Mouse (Mus musculus): ENCODE data around the gene Fam19a2. TPM values are rescaled to one million over a fixed set of nuclear protein-coding genes. Genes with fewer than 3 reads are reported as not detected.

The Fam19a2 gene
- total RNA-seq, 2 experiments from 2014 or later: 66.6 to 74.9 TPM

DNA sequence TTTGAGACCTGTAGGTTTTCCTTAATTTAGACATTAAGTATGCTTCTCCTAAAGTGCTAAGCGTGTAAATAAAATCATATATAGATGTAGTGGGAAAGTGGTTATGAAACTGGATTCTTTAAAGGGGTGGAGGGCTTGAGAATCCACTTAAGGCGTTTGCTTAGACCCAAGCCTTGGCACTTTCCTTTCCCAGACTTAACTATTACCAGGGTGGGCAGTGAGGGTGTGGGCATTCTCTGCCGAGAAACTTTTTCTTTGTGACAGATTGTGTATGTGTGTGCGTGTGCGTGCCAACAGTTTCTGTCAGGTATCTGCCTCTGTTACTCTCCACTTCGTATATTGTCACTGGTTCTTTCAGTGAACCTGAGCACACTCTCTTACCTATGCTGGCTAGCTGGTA lies 257.4 kb downstream of the Fam19a2 start:
- intact Hi-C loops (cut with DNase I): no loop called here
- DNase-seq (ENCODE audit: low spot score in 2 of 2): no peak

- intact Hi-C loops (cut with DNase I): no loop called here
- no peak for DNase-seq (ENCODE audit: low spot score in 2 of 2)
Measured at GRCm38 (mm10) chr10:123525424-123525823, 261.6 kb downstream of the Fam19a2 start.

DNA sequence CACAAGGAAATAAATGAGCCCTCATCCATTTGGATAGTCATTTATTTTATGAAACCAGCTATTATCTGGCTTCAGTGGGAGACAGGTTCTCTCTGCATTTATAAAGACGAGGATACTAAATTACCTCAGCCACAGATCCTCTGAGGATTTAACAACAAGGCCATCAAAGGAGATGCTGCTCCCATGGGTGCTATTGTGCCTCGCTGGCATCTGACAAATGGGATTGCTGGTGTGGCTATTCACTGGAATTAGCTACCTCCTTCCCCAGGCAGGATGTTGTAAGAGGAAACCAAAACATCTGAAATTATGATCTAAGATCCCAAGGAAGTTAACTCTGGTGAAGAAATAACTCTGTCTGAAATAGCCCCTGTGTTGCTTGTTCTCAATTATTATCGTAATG lies 262.3 kb downstream of the Fam19a2 start:
- no peak for DNase-seq (ENCODE audit: low spot score in 2 of 2)
- intact Hi-C loops (cut with DNase I): no loop called here

DNA sequence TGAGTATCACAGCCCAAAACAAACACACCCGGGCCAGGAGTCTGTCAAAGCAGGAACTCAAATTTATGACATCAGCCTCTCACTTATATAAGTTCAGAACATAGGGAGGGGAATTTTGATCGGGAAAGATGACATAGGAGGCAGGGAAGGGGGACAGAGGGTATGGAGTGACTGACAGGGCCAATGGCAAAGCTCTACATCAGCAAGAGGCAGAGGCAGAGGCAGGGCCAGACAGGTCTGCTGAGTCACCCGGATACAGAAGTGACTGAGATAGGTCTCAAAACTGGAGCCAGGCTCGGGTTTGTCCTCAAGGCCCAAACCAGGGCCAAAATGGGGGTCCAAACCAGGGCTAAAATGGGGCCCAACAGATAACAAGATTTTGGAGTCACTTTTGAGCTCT lies 272.3 kb downstream of the Fam19a2 start:
- no peak for DNase-seq (ENCODE audit: low spot score in 2 of 2)
- intact Hi-C loops (cut with DNase I): no loop called here

DNA sequence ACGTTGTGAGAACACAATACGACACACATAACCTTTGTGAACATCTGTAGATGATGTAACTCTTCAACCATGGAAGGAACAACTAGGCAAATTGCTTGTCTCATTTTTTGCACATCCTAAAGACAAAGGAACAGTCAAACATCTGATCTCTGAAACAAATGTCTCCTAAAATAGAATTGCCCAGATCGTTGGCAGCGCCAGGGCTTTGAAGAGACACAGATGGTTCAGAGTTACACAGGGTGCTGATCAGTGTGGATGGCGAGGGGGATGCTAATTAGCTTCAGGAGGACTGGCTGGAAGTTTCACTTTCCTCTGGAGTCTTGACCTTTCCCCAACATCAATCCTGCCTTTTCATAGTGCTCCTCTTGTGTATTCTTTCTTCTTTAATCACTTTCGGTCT lies 284.6 kb downstream of the Fam19a2 start:
- DNase-seq (ENCODE audit: low spot score in 2 of 2): no peak
- intact Hi-C loops (cut with DNase I): no loop called here

GRCm38 (mm10) chr10:123567677-123568076 lies 303.9 kb downstream of the Fam19a2 start:
- DNase-seq (ENCODE audit: low spot score in 2 of 2): no peak
- intact Hi-C loops (cut with DNase I): no loop called here

DNA sequence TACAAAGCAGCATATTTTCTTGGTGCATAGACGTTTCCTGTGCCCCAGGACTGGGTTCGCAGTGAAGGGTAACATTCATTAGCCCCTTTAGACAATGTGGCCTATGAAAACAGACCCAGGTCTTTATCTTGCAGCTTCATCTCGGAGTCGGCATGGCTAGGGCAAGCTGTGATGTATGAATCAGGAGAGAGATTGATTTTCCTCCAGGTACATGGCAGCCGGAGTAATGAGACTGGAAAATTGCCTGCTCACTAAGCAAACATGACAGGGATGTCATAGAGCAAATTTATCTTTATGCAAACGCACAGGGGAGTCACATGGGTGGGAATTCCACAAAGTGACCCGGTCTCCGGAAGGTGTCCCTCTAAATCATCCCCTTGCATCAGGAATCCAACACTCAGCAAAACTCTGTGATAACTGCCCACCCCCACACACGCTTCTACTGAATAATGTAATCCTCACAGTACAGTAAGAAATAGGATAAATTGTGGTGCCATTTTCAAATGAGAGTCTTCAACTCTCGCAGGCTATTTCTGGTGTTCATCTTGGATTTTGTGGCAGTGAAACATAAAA lies 306.9 kb downstream of the Fam19a2 start:
- intact Hi-C loops (cut with DNase I): no loop called here
- no peak for DNase-seq (ENCODE audit: low spot score in 2 of 2)

DNA sequence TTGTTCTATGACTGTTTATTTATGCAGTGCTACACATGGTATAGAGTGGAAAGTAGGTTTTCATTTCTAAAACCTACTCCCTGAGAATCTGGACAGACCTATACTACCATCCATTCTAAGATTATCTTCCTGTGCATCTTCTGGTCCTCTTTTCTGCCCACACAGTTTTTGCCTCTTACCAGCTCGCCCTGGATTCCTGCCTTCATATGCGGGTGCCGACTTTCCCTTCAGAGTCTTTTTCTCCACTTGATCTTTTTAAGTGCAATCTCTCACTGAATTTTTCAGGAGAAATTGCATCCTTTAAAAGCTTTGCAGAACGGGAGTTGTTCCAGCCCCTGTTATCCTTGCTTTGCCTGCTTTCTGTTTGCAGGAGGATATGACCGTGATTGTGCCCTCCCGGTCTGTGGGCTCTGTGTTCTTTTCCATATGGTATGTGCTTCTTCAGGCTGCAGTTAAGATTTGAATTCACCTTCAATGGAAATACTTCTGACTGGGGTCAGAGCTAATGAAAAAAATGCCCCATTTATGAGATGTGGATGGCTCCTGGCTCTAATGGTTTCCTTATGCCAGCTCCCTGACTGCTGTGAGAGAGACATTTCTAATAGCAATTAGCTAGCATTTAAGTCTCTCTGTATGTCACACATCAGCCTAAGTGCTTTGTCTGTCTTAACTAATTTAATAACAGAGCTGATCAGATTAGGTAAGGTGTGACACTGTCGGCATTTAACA lies 308.7 kb downstream of the Fam19a2 start:
- intact Hi-C loops (cut with DNase I): no loop called here
- peak; percentile 38 to 39 for DNase-seq (ENCODE audit: low spot score in 2 of 2)

- no peak for DNase-seq (ENCODE audit: low spot score in 2 of 2)
- intact Hi-C loops (cut with DNase I): no loop called here
Measured at GRCm38 (mm10) chr10:123577823-123578222, 314.0 kb downstream of the Fam19a2 start.

DNA sequence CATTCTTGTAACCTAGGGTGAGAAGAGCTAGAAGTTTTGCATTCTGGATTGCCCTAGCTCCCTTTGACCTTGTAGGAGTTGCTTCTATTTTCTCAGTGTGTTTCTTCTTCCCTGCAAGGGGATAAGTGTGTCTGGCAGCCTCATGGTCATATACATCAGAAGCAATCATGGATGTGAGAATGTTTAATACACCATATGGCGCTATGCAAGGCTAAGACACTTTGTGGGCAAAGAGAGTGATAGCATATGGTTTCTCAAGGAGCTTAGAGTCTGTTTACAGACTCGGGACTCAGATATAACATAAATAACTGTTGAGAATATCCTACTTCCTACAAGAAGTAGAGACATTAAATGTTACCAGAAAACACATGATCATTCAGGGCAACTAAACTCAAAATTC lies 315.2 kb downstream of the Fam19a2 start:
- intact Hi-C loops (cut with DNase I): no loop called here
- no peak for DNase-seq (ENCODE audit: low spot score in 2 of 2)

DNA sequence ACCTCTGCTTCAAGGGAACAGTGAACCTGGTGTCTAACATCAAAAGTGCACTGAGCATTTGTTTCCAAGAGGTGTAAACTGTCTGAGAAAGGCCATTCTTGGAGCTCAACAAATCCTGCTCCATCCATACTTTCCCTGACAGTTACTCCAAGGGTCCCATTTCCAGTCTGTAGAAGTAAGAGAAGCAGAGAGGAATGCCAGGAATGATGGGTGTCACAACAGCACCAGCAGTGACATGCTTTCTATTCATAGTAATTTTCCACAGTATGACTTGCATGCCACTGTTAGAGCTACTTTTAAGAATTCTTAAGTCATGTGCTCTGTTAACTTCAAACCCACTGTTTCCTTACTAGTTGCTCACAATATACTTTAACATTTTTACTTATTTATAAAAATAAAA lies 331.2 kb downstream of the Fam19a2 start:
- no peak for DNase-seq (ENCODE audit: low spot score in 2 of 2)
- intact Hi-C loops (cut with DNase I): no loop called here

DNA sequence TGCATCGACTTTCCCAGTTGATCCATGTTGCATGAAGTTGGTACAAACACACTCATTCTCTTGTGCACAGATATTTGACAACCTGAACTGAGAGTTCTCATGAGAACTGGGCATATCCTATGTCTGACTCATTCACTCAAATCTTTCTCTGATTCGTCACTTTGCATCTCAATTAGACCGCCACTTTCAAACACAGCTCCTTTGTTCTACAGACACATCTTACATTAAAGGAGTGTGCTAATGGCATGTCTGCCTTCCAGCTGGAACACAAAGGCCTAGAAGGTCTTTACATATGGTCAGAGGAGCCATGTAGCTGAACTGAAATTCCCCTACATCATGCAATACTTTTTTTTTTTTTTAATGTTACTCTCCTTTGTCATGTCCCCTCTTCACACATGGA lies 333.3 kb downstream of the Fam19a2 start:
- DNase-seq (ENCODE audit: low spot score in 2 of 2): no peak
- intact Hi-C loops (cut with DNase I): no loop called here

- intact Hi-C loops (cut with DNase I): no loop called here
- DNase-seq (ENCODE audit: low spot score in 2 of 2): no peak
Measured at GRCm38 (mm10) chr10:123605671-123606070, 341.9 kb downstream of the Fam19a2 start.

DNA sequence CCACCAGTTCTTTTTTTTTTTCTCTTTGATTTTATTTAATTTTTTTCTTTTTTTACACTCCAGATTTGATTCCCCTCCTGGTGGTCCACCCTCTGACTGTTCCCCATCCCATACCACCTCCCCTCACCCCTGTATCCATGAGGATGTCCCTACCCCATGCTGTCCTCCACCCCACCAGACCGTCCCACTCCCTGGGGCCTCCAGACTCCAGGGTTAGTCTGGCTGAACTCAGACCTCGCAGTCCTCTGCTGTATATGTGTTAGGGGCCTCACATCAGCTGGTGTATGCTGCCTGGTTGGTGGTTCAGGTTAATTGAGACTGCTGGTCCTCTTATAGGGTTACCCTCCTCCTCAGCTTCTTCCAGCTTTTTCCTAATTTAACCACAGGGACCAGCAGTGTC lies 362.9 kb downstream of the Fam19a2 start:
- intact Hi-C loops (cut with DNase I): no loop called here
- DNase-seq (ENCODE audit: low spot score in 2 of 2): no peak

- no peak for DNase-seq (ENCODE audit: low spot score in 2 of 2)
- intact Hi-C loops (cut with DNase I): no loop called here
Measured at GRCm38 (mm10) chr10:123629248-123629744, 365.5 kb downstream of the Fam19a2 start.

- no peak for DNase-seq (ENCODE audit: low spot score in 2 of 2)
- intact Hi-C loops (cut with DNase I): no loop called here
Measured at GRCm38 (mm10) chr10:123632029-123632428, 368.2 kb downstream of the Fam19a2 start.

DNA sequence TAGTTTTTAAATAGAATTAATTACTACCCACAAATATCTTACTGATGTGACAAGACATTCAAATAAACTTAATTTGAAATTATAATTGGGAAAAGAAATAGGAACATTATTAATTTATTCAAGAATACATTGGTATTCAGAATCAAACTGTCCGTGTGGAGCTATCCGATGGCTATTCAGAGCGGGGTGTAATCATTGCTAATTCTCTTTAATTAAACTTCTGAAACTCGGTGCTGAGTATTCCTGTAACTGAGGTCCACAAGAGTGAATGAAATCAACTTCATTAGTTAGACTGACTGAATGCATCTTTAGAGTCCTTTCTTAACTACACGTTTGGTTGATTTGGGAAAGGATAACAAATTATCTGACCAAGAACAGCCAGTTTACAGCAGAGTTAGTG lies 372.9 kb downstream of the Fam19a2 start:
- intact Hi-C loops (cut with DNase I): no loop called here
- DNase-seq (ENCODE audit: low spot score in 2 of 2): no peak

GRCm38 (mm10) chr10:123637496-123637895 lies 373.7 kb downstream of the Fam19a2 start:
- intact Hi-C loops (cut with DNase I): no loop called here
- no peak for DNase-seq (ENCODE audit: low spot score in 2 of 2)

DNA sequence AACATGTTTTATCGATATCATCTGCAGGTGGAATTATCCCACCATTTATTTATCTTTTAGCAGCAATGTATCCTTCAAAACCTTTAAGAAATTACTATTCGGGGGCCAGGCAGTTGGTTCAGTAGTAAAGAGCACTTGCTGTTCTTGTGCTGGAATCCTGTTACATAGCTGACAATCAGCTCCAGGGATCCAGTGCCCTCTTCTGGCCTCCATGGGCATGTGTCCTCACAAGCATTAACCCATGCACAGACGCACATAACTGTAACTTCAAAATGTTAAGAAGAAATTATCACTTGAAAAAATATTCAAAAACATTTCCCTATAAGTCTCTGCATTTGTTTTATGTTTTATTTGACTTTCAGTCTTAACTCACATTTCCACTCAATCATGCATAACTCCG lies 381.8 kb downstream of the Fam19a2 start:
- intact Hi-C loops (cut with DNase I): no loop called here
- DNase-seq (ENCODE audit: low spot score in 2 of 2): no peak

DNA sequence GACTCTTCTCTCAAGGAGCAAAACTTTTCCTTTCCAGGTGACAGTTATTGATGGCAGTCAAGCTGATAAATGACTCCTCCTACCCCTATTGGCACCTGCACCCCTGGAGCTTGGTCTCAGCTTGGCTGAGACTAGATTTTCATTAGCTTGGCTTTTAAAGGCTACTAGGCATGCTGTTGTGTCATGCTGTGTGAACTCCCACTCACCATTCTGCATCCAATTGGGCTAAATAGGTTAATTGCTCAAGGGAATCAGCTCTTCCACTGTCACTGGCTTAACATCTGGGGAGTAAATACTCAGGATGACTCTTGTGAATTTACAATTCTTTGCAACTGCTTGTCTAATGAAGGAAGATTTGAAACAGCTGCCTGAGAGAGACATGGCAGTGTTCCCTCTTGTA lies 407.4 kb downstream of the Fam19a2 start:
- intact Hi-C loops (cut with DNase I): no loop called here
- no peak for DNase-seq (ENCODE audit: low spot score in 2 of 2)

DNA sequence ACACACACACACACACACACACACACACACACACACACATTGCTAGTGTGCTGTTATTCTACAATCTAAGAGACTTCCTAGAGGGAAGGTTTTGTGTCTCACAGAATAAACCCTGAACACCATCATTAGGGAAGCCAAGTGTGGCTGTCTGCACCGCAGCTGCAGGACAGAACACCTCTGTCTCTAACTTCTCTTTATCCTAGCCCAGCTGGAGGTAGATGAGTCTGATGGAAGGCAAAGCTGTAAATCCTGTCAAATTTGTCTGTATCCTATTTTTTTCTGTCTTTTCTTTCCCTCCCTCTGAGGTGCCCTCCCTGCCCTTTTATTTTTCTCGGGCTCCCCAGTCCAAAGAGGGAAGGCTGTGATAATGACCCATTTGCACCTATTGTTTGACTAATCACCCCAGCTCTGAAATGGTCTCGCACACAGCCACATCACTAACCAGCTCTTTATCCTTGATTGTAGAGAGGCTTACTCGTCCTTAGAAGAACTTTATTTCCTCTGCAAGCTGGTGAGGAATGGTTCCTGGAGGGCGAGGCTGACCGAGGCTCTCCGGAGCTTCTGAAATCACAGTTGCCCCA lies 414.6 kb downstream of the Fam19a2 start:
- intact Hi-C loops (cut with DNase I): no loop called here
- DNase-seq (ENCODE audit: low spot score in 2 of 2): no peak

All from left cerebral cortex, postnatal 36 days (tissue).